Mouse (Mus musculus): ENCODE measurements at regions not wholly inside any gene's neighbourhood (a gene's known extent, or its start where the extent isn't known, plus 50 kb on each side); places are given as distances from the start of the nearest gene placed in this dataset.

DNA sequence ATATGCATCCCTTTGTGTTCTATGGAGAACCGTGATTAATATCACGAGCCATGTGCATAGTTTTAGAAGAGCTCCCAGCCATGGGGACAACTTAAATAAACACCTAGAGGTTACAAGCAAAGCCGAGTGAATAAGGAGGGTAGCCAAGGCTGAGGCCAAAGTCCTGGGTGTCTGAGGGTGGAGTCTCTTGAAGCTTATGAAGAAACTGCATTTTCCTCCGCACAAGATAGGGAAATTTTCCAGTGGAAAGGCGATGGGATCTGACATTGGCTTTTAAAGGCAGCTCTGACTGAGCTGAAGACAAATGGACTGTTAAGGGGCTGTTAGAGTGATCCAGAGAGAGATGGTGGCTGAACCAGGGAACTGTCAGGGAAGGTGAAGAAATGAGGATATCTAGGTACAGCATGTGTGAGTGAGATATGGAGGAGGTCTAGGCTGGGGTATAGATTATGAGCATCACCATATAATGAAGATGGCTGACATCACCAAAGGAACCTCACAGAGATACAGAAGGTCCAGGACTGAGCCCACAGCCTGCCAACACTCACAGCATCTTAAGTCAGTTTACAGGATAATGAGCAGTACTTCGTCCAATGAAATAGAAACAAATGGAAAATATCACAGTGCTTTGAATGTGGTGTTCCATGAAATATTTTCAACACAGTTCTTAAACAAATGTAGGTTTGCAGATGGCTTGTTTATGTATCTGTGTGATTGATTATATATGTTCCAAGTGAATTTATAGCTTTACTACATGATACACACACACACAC is 153.7 kb upstream of the Tenm4 start:
- no peaks in the 10 kb centered on the region for H3K36me3 ChIP-seq (ENCODE audit: control insufficient read depth, insufficient read depth, low read length)
- peak overlapping the region; percentile 49; the same call in 1 of the 2 replicates for H3K27ac ChIP-seq (ENCODE audit: low read length)
- H3K4me2 ChIP-seq (replicated peaks; ENCODE audit: low read depth, low read length), result no peak overlapping the region
- no peak overlapping the region for H3K9ac ChIP-seq (replicated peaks; ENCODE audit: low read depth, low read length)
- no peaks in the 10 kb centered on the region for H3K27me3 ChIP-seq (ENCODE audit: control insufficient read depth, insufficient read depth, low read length)
- H3K9me3 ChIP-seq (ENCODE audit: control insufficient read depth, low read depth, low read length), result no peaks in the 10 kb centered on the region
- peak; percentile 28; the same call in 1 of the 2 replicates for ATAC-seq (ENCODE audit: insufficient number of reproducible peaks, insufficient read depth, low FRiP score, low read depth)
- no peak overlapping the region for H3K4me3 ChIP-seq (ENCODE audit: low read depth, low read length)
- H3K4me1 ChIP-seq (ENCODE audit: control insufficient read depth, insufficient read depth, low read length), result 0 out of 2 replicates have a peak, but pooled peaks cover 4% of the 10 kb centered on the region
- 62% methylated on average over 6 of the region's 6 CpGs for WGBS

DNA sequence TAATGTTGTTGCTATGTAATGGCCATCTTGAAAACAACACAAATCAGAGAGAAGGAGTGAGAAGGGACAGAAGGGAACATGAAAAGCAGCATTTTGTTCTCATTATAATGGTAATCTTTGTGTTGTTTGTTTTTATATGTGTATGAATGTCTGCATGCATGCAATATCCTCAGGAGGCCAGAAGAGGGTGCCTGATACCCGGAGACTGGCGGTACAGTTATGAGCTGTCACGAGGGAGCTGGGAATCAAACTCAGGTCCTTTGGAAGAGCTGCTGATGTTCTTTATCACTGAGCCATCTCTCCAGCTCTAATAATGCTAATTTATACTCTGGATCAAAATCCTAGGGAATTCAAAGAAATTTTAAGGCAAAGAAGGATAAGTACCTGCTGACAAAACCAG is 147.0 kb upstream of the Tenm4 start:
- H3K4me3 ChIP-seq (ENCODE audit: low read depth, low read length), result no peak overlapping the region
- H3K27ac ChIP-seq (ENCODE audit: low read length), result no peak overlapping the region
- H3K4me2 ChIP-seq (replicated peaks; ENCODE audit: low read depth, low read length), result no peak overlapping the region
- H3K27me3 ChIP-seq (ENCODE audit: control insufficient read depth, insufficient read depth, low read length), result no peaks in the 10 kb centered on the region
- H3K4me1 ChIP-seq (ENCODE audit: control insufficient read depth, insufficient read depth, low read length), result no peaks in the 10 kb centered on the region
- 92% methylated on average over 3 of the region's 3 CpGs for WGBS
- no peak for ATAC-seq (ENCODE audit: insufficient number of reproducible peaks, insufficient read depth, low FRiP score, low read depth)
- no peaks in the 10 kb centered on the region for H3K9me3 ChIP-seq (ENCODE audit: control insufficient read depth, low read depth, low read length)
- H3K36me3 ChIP-seq (ENCODE audit: control insufficient read depth, insufficient read depth, low read length), result no peaks in the 10 kb centered on the region
- no peak overlapping the region for H3K9ac ChIP-seq (replicated peaks; ENCODE audit: low read depth, low read length)

DNA sequence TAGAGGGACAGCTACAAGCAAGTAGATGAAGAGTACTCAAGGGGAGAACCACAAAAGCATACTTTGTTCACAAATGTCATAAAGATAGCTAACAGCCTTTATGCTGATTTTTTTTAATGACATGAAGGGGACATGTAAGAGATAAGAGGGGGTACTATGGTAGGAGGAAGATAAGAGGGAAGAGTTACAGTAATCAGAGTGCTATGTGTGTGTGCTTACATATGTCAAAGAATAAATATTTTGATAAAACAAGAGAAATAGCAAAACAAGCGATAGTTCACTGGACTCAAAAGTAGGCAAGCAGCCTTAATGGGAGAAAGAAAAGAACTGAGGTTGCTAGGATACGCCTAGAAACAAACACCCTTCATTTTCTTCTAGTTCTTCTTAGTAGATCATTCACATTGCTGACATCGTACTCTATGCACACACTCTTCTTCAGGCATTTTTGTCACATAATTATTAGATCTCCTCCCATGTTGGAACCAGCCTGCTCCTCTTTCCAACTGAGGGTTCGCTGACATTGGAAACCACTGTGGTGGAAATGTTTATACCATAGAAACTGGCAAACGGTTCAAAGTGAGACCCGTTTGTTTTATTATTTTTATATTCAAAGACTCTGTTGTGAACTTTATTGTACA is 144.1 kb upstream of the Tenm4 start:
- H3K27me3 ChIP-seq (ENCODE audit: control insufficient read depth, insufficient read depth, low read length), result no peaks in the 10 kb centered on the region

DNA sequence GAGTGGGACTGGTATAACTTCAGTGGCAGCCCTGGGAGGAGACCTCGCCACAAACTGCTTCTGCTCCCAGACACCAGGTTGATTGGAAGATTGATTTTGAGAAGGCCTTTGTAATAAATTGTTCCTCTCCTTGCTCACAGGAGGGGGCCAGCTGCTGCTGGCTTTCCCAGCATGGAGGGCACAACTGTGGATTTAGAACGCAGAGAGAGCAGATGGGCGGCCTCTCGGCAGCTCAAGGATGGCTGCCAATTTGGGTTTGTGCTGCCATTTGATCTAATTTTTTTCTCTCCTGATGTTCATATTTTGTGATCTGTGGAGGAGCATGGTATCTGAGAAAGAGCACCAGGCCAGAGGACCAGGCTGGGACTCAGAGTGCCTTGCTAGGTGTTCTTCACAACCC is 137.4 kb upstream of the Tenm4 start:
- H3K4me2 ChIP-seq (replicated peaks; ENCODE audit: low read depth, low read length), result no peak overlapping the region
- no peaks in the 10 kb centered on the region for H3K4me1 ChIP-seq (ENCODE audit: control insufficient read depth, insufficient read depth, low read length)
- H3K27me3 ChIP-seq (ENCODE audit: control insufficient read depth, insufficient read depth, low read length), result no peaks in the 10 kb centered on the region
- H3K27ac ChIP-seq (ENCODE audit: low read length), result no peak overlapping the region
- H3K9ac ChIP-seq (replicated peaks; ENCODE audit: low read depth, low read length), result no peak overlapping the region
- H3K9me3 ChIP-seq (ENCODE audit: control insufficient read depth, low read depth, low read length), result no peaks in the 10 kb centered on the region
- ATAC-seq (ENCODE audit: insufficient number of reproducible peaks, insufficient read depth, low FRiP score, low read depth), result no peak
- no peaks in the 10 kb centered on the region for H3K36me3 ChIP-seq (ENCODE audit: control insufficient read depth, insufficient read depth, low read length)
- no peak overlapping the region for H3K4me3 ChIP-seq (ENCODE audit: low read depth, low read length)
- WGBS, result 86% methylated on average over 4 of the region's 4 CpGs

More for the DNA sequence above, 144.1 kb upstream of the Tenm4 start:
- Histone ChIP-seq H3K9me3 (ENCODE audit: control insufficient read depth, low read depth, low read length) (no peaks in the 10 kb centered on the region), H3K36me3 (ENCODE audit: control insufficient read depth, insufficient read depth, low read length) (no peaks in the 10 kb centered on the region), H3K9ac (replicated peaks; ENCODE audit: low read depth, low read length) (no peak overlapping the region), H3K4me3 (ENCODE audit: low read depth, low read length) (no peak overlapping the region), H3K4me2 (replicated peaks; ENCODE audit: low read depth, low read length) (no peak overlapping the region), H3K27ac (ENCODE audit: low read length) (no peak overlapping the region), H3K4me1 (ENCODE audit: control insufficient read depth, insufficient read depth, low read length) (no peaks in the 10 kb centered on the region)
- WGBS, result 66% methylated on average over 6 of the region's 6 CpGs
- ATAC-seq (ENCODE audit: insufficient number of reproducible peaks, insufficient read depth, low FRiP score, low read depth), result no peak

DNA sequence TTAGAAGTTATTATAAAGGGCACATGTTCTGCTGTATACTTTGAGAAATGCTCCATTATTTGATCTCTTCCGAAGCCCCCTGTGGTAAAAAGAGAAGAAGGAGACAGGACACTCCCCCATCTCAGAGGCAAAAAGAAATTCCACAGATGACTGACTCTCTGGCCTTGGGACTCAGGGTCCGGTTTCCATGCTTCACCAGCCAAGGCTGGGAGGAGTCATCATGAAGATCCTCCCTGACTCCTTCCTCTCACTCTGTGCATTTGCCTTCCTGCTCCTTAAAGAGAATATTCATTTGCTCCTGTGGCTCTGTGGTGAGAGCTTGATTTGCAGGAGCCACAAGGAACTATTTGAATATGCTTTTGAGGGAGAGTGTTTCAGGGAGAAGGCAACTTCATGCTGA is 135.6 kb upstream of the Tenm4 start:
- Histone ChIP-seq H3K27ac (ENCODE audit: low read length) (no peak overlapping the region), H3K9me3 (ENCODE audit: control insufficient read depth, low read depth, low read length) (no peaks in the 10 kb centered on the region), H3K4me2 (replicated peaks; ENCODE audit: low read depth, low read length) (no peak overlapping the region), H3K4me1 (ENCODE audit: control insufficient read depth, insufficient read depth, low read length) (no peaks in the 10 kb centered on the region), H3K36me3 (ENCODE audit: control insufficient read depth, insufficient read depth, low read length) (no peaks in the 10 kb centered on the region), H3K9ac (replicated peaks; ENCODE audit: low read depth, low read length) (no peak overlapping the region), H3K27me3 (ENCODE audit: control insufficient read depth, insufficient read depth, low read length) (no peaks in the 10 kb centered on the region), H3K4me3 (ENCODE audit: low read depth, low read length) (no peak overlapping the region)
- 39% methylated on average over 2 of the region's 2 CpGs for WGBS
- no peak for ATAC-seq (ENCODE audit: insufficient number of reproducible peaks, insufficient read depth, low FRiP score, low read depth)

DNA sequence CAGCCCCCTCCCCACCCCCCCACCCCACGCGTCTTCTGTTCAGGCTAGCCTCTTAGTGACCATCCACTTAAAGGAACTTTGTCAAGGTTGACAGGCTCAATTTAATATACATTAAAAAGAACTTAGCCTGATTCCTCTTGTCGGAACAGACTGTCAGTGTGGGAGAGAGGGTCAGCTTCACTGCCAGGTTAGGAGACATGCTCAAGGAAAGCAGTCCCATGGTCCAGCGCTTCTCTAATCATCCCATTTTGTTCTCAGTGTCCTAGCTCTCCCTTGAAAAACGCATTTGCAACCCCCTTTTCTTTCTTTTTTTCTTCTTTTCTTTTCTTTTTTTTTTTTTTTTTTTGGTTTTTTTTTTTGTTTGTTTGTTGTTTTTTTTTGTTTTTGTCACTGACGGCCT is 131.4 kb upstream of the Tenm4 start:
- H3K9ac ChIP-seq (replicated peaks; ENCODE audit: low read depth, low read length), result no peak overlapping the region
- no peak overlapping the region for H3K4me3 ChIP-seq (ENCODE audit: low read depth, low read length)
- no peaks in the 10 kb centered on the region for H3K9me3 ChIP-seq (ENCODE audit: control insufficient read depth, low read depth, low read length)
- 63% methylated on average over 6 of the region's 6 CpGs for WGBS
- H3K4me1 ChIP-seq (ENCODE audit: control insufficient read depth, insufficient read depth, low read length), result no peaks in the 10 kb centered on the region
- no peaks in the 10 kb centered on the region for H3K27me3 ChIP-seq (ENCODE audit: control insufficient read depth, insufficient read depth, low read length)
- ATAC-seq (ENCODE audit: insufficient number of reproducible peaks, insufficient read depth, low FRiP score, low read depth), result no peak
- no peak overlapping the region for H3K4me2 ChIP-seq (replicated peaks; ENCODE audit: low read depth, low read length)
- no peak overlapping the region for H3K27ac ChIP-seq (ENCODE audit: low read length)
- H3K36me3 ChIP-seq (ENCODE audit: control insufficient read depth, insufficient read depth, low read length), result no peaks in the 10 kb centered on the region

DNA sequence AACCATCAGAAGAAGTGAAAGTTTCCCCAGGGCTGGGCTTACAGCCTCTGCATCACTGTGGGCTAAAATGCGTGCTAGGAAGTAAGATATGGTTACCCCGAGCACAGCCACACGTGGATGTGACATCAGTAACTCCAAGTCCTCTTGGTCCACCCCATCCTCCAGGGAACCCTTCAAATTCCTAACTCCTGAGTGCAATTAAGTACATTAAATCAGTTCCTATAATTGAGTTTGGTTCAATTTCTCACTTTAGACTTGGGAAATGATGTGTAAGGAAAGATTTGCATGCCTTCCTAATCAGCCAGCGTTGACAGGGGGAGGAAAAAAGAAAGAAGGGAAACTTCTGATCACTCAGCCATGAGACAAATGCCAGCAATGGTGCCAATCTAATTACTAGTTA is 129.2 kb upstream of the Tenm4 start:
- no peak for ATAC-seq (ENCODE audit: insufficient number of reproducible peaks, insufficient read depth, low FRiP score, low read depth)
- no peak overlapping the region for H3K4me2 ChIP-seq (replicated peaks; ENCODE audit: low read depth, low read length)
- 83% methylated on average over 4 of the region's 4 CpGs for WGBS

DNA sequence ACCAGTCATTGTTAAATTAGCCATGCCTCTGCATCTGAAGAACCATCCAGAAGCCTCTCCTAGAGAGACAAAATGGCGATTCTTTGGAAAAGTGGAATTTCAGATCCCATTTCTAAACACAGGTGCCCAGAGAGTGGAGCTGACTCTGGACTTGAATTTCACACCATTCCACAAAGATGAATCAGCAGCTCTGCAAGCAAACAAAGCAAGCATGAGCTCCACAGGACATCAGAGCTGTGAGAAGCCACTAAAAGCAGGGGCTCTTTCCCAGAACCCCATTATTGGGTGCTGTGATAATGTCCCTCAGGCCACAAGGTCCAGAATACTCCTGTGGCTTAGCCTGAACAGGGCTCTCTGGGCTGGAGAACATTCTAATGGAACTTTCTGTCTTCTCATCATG is 119.4 kb upstream of the Tenm4 start:
- ATAC-seq (ENCODE audit: insufficient number of reproducible peaks, insufficient read depth, low FRiP score, low read depth), result no peak
- Histone ChIP-seq H3K27me3 (ENCODE audit: control insufficient read depth, insufficient read depth, low read length) (no peaks in the 10 kb centered on the region), H3K9ac (replicated peaks; ENCODE audit: low read depth, low read length) (no peak overlapping the region), H3K27ac (ENCODE audit: low read length) (no peak overlapping the region), H3K4me1 (ENCODE audit: control insufficient read depth, insufficient read depth, low read length) (no peaks in the 10 kb centered on the region), H3K9me3 (ENCODE audit: control insufficient read depth, low read depth, low read length) (no peaks in the 10 kb centered on the region; the same call in 1 of the 2 replicates), H3K4me3 (ENCODE audit: low read depth, low read length) (no peak overlapping the region), H3K36me3 (ENCODE audit: control insufficient read depth, insufficient read depth, low read length) (no peaks in the 10 kb centered on the region), H3K4me2 (replicated peaks; ENCODE audit: low read depth, low read length) (no peak overlapping the region)
- 70% methylated on average over 1 of the region's 1 CpGs for WGBS

More for the DNA sequence above, 129.2 kb upstream of the Tenm4 start:
- H3K36me3 ChIP-seq (ENCODE audit: control insufficient read depth, insufficient read depth, low read length), result no peaks in the 10 kb centered on the region
- H3K9ac ChIP-seq (replicated peaks; ENCODE audit: low read depth, low read length), result no peak overlapping the region
- H3K27me3 ChIP-seq (ENCODE audit: control insufficient read depth, insufficient read depth, low read length), result no peaks in the 10 kb centered on the region
- H3K4me1 ChIP-seq (ENCODE audit: control insufficient read depth, insufficient read depth, low read length), result no peaks in the 10 kb centered on the region
- H3K4me3 ChIP-seq (ENCODE audit: low read depth, low read length), result no peak overlapping the region
- H3K9me3 ChIP-seq (ENCODE audit: control insufficient read depth, low read depth, low read length), result no peaks in the 10 kb centered on the region
- no peak overlapping the region for H3K27ac ChIP-seq (ENCODE audit: low read length)
